Mouse (Mus musculus): ENCODE measurements at regions not wholly inside any gene's neighbourhood (a gene's known extent, or its start where the extent isn't known, plus 50 kb on each side); places are given as distances from the start of the nearest gene placed in this dataset.

GRCm38 (mm10) chr9:50170637-50171036, 174.1 kb downstream of the Rpl10-ps3 start:
- Histone ChIP-seq H3K4me3 (ENCODE audit: insufficient read depth, poor library complexity, severe bottlenecking) (no peak overlapping the region), H3K27me3 (ENCODE audit: control insufficient read depth, insufficient read depth, insufficient read length) (no peaks in the 10 kb centered on the region), H3ac (ENCODE audit: control insufficient read depth, insufficient read length, low read depth) (no peak overlapping the region), H3K36me3 (ENCODE audit: control insufficient read depth, insufficient read depth) (no peaks in the 10 kb centered on the region), H3K79me3 (ENCODE audit: low read depth) (no peaks in the 10 kb centered on the region), H3K79me2 (ENCODE audit: control insufficient read depth, insufficient read depth) (no peaks in the 10 kb centered on the region)
- TF ChIP-seq USF1 (IDR thresholded peaks at IDR 0.05; ENCODE audit: low read depth) (no peak), FOSL1 (IDR thresholded peaks at IDR 0.05; ENCODE audit: insufficient read depth, low read length, poor library complexity, severe bottlenecking) (no peak), CEBPB (IDR thresholded peaks at IDR 0.05; ENCODE audit: low read depth) (no peak), MAX (IDR thresholded peaks at IDR 0.05) (no peak), MYOD1 (IDR thresholded peaks at IDR 0.05; ENCODE audit: control insufficient read depth, insufficient read length, low read depth) (no peak), MYOG (IDR thresholded peaks at IDR 0.05; ENCODE audit: control insufficient read depth, extremely low read depth, insufficient read length) (no peak), CTCF (IDR thresholded peaks at IDR 0.05; ENCODE audit: control insufficient read depth, insufficient read depth, insufficient read length) (no peak)

- no peaks in the 10 kb centered on the region for H3K27me3 ChIP-seq (ENCODE audit: control insufficient read depth, insufficient read depth, insufficient read length)
- TF ChIP-seq CEBPB (IDR thresholded peaks at IDR 0.05; ENCODE audit: low read depth), result no peak
- TF ChIP-seq CTCF (IDR thresholded peaks at IDR 0.05; ENCODE audit: control insufficient read depth, insufficient read depth, insufficient read length), result no peak
- no peak for TF ChIP-seq MYOG (IDR thresholded peaks at IDR 0.05; ENCODE audit: control insufficient read depth, extremely low read depth, insufficient read length)
- no peak for TF ChIP-seq MAX (IDR thresholded peaks at IDR 0.05)
- TF ChIP-seq MYOD1 (IDR thresholded peaks at IDR 0.05; ENCODE audit: control insufficient read depth, insufficient read length, low read depth), result no peak
- no peak for TF ChIP-seq FOSL1 (IDR thresholded peaks at IDR 0.05; ENCODE audit: insufficient read depth, low read length, poor library complexity, severe bottlenecking)
- TF ChIP-seq USF1 (IDR thresholded peaks at IDR 0.05; ENCODE audit: low read depth), result no peak
- no peaks in the 10 kb centered on the region for H3K79me3 ChIP-seq (ENCODE audit: low read depth)
- no peak overlapping the region for H3K4me3 ChIP-seq (ENCODE audit: insufficient read depth, poor library complexity, severe bottlenecking)
- no peaks in the 10 kb centered on the region for H3K36me3 ChIP-seq (ENCODE audit: control insufficient read depth, insufficient read depth)
- H3ac ChIP-seq (ENCODE audit: control insufficient read depth, insufficient read length, low read depth), result no peak overlapping the region
- no peaks in the 10 kb centered on the region for H3K79me2 ChIP-seq (ENCODE audit: control insufficient read depth, insufficient read depth)
Observed at GRCm38 (mm10) chr9:50154618-50155017, 190.2 kb downstream of the Rpl10-ps3 start.

GRCm38 (mm10) chr9:50150091-50150490, 194.7 kb downstream of the Rpl10-ps3 start:
- Histone ChIP-seq H3K36me3 (ENCODE audit: control insufficient read depth, insufficient read depth) (no peaks in the 10 kb centered on the region), H3K79me3 (ENCODE audit: low read depth) (no peaks in the 10 kb centered on the region), H3ac (ENCODE audit: control insufficient read depth, insufficient read length, low read depth) (no peak overlapping the region), H3K4me3 (ENCODE audit: insufficient read depth, poor library complexity, severe bottlenecking) (no peak overlapping the region), H3K79me2 (ENCODE audit: control insufficient read depth, insufficient read depth) (no peaks in the 10 kb centered on the region), H3K27me3 (ENCODE audit: control insufficient read depth, insufficient read depth, insufficient read length) (no peaks in the 10 kb centered on the region)
- TF ChIP-seq CTCF (IDR thresholded peaks at IDR 0.05; ENCODE audit: control insufficient read depth, insufficient read depth, insufficient read length), result no peak
- no peak for TF ChIP-seq USF1 (IDR thresholded peaks at IDR 0.05; ENCODE audit: low read depth)
- TF ChIP-seq MAX (IDR thresholded peaks at IDR 0.05), result no peak
- TF ChIP-seq FOSL1 (IDR thresholded peaks at IDR 0.05; ENCODE audit: insufficient read depth, low read length, poor library complexity, severe bottlenecking), result no peak
- TF ChIP-seq MYOD1 (IDR thresholded peaks at IDR 0.05; ENCODE audit: control insufficient read depth, insufficient read length, low read depth), result no peak
- TF ChIP-seq CEBPB (IDR thresholded peaks at IDR 0.05; ENCODE audit: low read depth), result no peak
- TF ChIP-seq MYOG (IDR thresholded peaks at IDR 0.05; ENCODE audit: control insufficient read depth, extremely low read depth, insufficient read length), result no peak

DNA sequence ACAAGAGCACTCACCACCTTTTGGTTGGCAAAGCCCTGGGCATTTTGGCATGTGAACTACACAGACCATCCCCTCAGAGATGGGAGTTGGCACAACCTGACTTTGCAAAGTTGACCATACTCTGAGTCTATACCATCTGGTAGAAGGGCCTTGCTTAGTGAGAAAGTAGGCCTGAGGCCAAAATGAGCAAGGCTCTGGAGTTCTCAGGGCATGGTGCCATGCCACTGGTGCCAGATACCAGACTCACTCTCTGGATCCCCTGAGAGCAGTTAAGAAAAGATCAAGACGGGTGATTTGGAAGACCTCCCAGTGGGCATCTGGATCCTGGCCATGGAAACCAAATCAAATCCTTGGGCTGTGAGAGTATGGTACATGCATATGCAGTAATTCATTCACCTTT, 202.0 kb downstream of the Rpl10-ps3 start:
- Histone ChIP-seq H3K36me3 (ENCODE audit: control insufficient read depth, insufficient read depth) (no peaks in the 10 kb centered on the region), H3K79me2 (ENCODE audit: control insufficient read depth, insufficient read depth) (no peaks in the 10 kb centered on the region), H3ac (ENCODE audit: control insufficient read depth, insufficient read length, low read depth) (no peak overlapping the region), H3K4me3 (ENCODE audit: insufficient read depth, poor library complexity, severe bottlenecking) (no peak overlapping the region), H3K27me3 (ENCODE audit: control insufficient read depth, insufficient read depth, insufficient read length) (no peaks in the 10 kb centered on the region), H3K79me3 (ENCODE audit: low read depth) (no peaks in the 10 kb centered on the region)
- TF ChIP-seq MYOG (IDR thresholded peaks at IDR 0.05; ENCODE audit: control insufficient read depth, extremely low read depth, insufficient read length) (no peak), FOSL1 (IDR thresholded peaks at IDR 0.05; ENCODE audit: insufficient read depth, low read length, poor library complexity, severe bottlenecking) (no peak)

GRCm38 (mm10) chr9:50142091-50142490, 202.7 kb downstream of the Rpl10-ps3 start:
- Histone ChIP-seq H3K79me3 (ENCODE audit: low read depth) (no peaks in the 10 kb centered on the region), H3K79me2 (ENCODE audit: control insufficient read depth, insufficient read depth) (no peaks in the 10 kb centered on the region), H3ac (ENCODE audit: control insufficient read depth, insufficient read length, low read depth) (no peak overlapping the region), H3K27me3 (ENCODE audit: control insufficient read depth, insufficient read depth, insufficient read length) (no peaks in the 10 kb centered on the region), H3K36me3 (ENCODE audit: control insufficient read depth, insufficient read depth) (no peaks in the 10 kb centered on the region), H3K4me3 (ENCODE audit: insufficient read depth, poor library complexity, severe bottlenecking) (no peak overlapping the region)
- no peak for TF ChIP-seq FOSL1 (IDR thresholded peaks at IDR 0.05; ENCODE audit: insufficient read depth, low read length, poor library complexity, severe bottlenecking)
- TF ChIP-seq MYOD1 (IDR thresholded peaks at IDR 0.05; ENCODE audit: control insufficient read depth, insufficient read length, low read depth), result no peak
- TF ChIP-seq CEBPB (IDR thresholded peaks at IDR 0.05; ENCODE audit: low read depth), result no peak
- no peak for TF ChIP-seq USF1 (IDR thresholded peaks at IDR 0.05; ENCODE audit: low read depth)
- TF ChIP-seq MAX (IDR thresholded peaks at IDR 0.05), result no peak
- no peak for TF ChIP-seq MYOG (IDR thresholded peaks at IDR 0.05; ENCODE audit: control insufficient read depth, extremely low read depth, insufficient read length)
- no peak for TF ChIP-seq CTCF (IDR thresholded peaks at IDR 0.05; ENCODE audit: control insufficient read depth, insufficient read depth, insufficient read length)

DNA sequence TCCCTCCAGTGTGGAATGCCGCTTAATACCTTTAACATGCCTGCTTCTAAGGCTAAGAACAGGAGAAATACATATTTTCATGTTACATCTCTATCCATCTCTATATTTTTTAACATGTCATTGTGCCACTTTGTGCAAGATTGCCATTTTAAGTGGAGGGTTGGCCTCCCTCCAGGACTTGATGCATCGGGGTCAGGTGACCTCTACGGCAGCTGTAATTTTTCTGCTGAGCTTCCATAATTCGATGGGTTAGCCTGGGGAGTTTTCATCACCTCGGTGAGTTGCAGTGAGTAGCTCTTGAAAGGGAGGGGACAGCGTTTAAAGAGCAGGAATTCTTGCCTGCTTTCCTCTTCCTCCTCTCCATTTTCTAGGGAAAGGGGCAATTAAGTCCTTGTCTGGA, 203.6 kb downstream of the Rpl10-ps3 start:
- Histone ChIP-seq H3K27me3 (ENCODE audit: control insufficient read depth, insufficient read depth, insufficient read length) (no peaks in the 10 kb centered on the region), H3K36me3 (ENCODE audit: control insufficient read depth, insufficient read depth) (no peaks in the 10 kb centered on the region), H3K79me3 (ENCODE audit: low read depth) (no peaks in the 10 kb centered on the region), H3K4me3 (ENCODE audit: insufficient read depth, poor library complexity, severe bottlenecking) (no peak overlapping the region), H3K79me2 (ENCODE audit: control insufficient read depth, insufficient read depth) (no peaks in the 10 kb centered on the region), H3ac (ENCODE audit: control insufficient read depth, insufficient read length, low read depth) (no peak overlapping the region)
- TF ChIP-seq CEBPB (IDR thresholded peaks at IDR 0.05; ENCODE audit: low read depth) (no peak), MYOG (IDR thresholded peaks at IDR 0.05; ENCODE audit: control insufficient read depth, extremely low read depth, insufficient read length) (no peak), FOSL1 (IDR thresholded peaks at IDR 0.05; ENCODE audit: insufficient read depth, low read length, poor library complexity, severe bottlenecking) (no peak), MAX (IDR thresholded peaks at IDR 0.05) (no peak), USF1 (IDR thresholded peaks at IDR 0.05; ENCODE audit: low read depth) (no peak), MYOD1 (IDR thresholded peaks at IDR 0.05; ENCODE audit: control insufficient read depth, insufficient read length, low read depth) (no peak), CTCF (IDR thresholded peaks at IDR 0.05; ENCODE audit: control insufficient read depth, insufficient read depth, insufficient read length) (no peak)

Measured in C2C12 (cell line).